Mouse (Mus musculus) embryonic fibroblast, embryonic 13.5 days (primary cell): ENCODE results near the gene Sprr2i. TPM values are rescaled to one million over a fixed set of nuclear protein-coding genes. Genes with fewer than 3 reads are reported as not detected.

ENCODE experiments used
- H3K27ac ChIP-seq: 2 replicates; pipeline ENCODE4 v1.5.1; 2012; ENCODE audit warnings: low read length, control low read depth, inconsistent platforms; ENCODE audit not compliant: insufficient read depth
- H3K4me1 ChIP-seq: 2 replicates; pipeline ENCODE4 v1.6.1; 2011; ENCODE audit warnings: low read length; ENCODE audit not compliant: control insufficient read depth, insufficient read depth
- H3K4me3 ChIP-seq: 2 replicates; pipeline ENCODE4 v1.5.1; 2011; ENCODE audit warnings: mild to moderate bottlenecking, control low read depth, low read length; ENCODE audit not compliant: insufficient read depth
- CTCF ChIP-seq: IDR thresholded peaks from 2 replicates; pipeline ENCODE4 v1.5.1; 2011; ENCODE audit warnings: mild to moderate bottlenecking, control low read depth, low read length, moderate library complexity, borderline replicate concordance; ENCODE audit not compliant: insufficient read depth
- POLR2A ChIP-seq: IDR thresholded peaks from 2 replicates; pipeline ENCODE4 v1.6.1; 2011; ENCODE audit warnings: low read depth, mild to moderate bottlenecking, control low read depth, low read length, moderate library complexity
- polyA plus RNA-seq: library from polyadenylated mRNA; stranded (reverse); fragments of >200 nt; gene quantifications from 2 replicates; pipeline ENCODE4 v1.2.4, GENCODE M21; 2011; ENCODE audit warnings: low read depth; ENCODE audit not compliant: missing spikeins, insufficient read length

Sprr2i gene
- polyA plus RNA-seq, 1 experiment: not detected

GRCm38 (mm10) chr3:92440177-92440576 lies 32.4 kb downstream of the Sprr2i start:
- H3K27ac ChIP-seq: no peak overlapping the region
- no peak for TF ChIP-seq POLR2A
- TF ChIP-seq CTCF: no peak
- no peaks in the 10 kb centered on the region for H3K4me1 ChIP-seq
- H3K4me3 ChIP-seq: no peak overlapping the region

- no peak overlapping the region for H3K4me3 ChIP-seq
- no peak overlapping the region for H3K27ac ChIP-seq
- no peaks in the 10 kb centered on the region; the same call in 1 of the 2 replicates for H3K4me1 ChIP-seq
- no peak for TF ChIP-seq POLR2A
- TF ChIP-seq CTCF: no peak
These were observed 47.4 kb downstream of the Sprr2i start for GRCm38 (mm10) chr3:92455151-92455550.

DNA sequence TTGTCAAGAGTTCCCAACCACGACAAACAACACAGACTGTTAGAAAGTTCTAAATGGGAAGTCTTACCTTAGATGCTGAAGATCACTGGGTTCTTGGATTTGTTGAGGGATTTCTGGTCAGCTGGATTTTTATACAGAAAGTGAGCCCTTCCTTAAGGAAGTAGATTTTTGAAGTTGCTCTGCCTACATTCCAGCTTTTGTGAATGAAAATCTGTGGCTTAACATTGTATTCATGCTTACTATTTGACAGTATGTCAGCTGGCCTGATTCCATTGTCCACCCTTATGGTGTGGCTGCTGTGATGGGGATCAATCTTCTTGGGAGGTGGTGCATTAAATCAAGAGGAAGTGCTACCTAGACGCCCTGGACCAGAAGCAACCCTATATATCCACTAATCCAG lies 50.8 kb downstream of the Sprr2i start, which contains the start of gene Sprr3:
Gene Sprr3 (minus strand): TSS at position 101 of the 400 bp plus-strand sequence.
- TF ChIP-seq CTCF (no peak), POLR2A (no peak)
- H3K4me3 ChIP-seq: no peak within 1 kb of the TSS
- no peaks in the 10 kb centered on the region; the same call in 1 of the 2 replicates for H3K4me1 ChIP-seq
- no peak within 1 kb of the TSS for H3K27ac ChIP-seq

Other genes with a start within 250 kb of the Sprr2i start
- not detected in 2 replicates for gene Sprr2a1, start 192.2 kb upstream of the Sprr2i start, polyA plus RNA-seq
- gene Sprr2a2, start 192.1 kb upstream of the Sprr2i start, polyA plus RNA-seq: not detected in 2 replicates
- not detected in 2 replicates for gene Sprr2a3, start 122.6 kb upstream of the Sprr2i start, polyA plus RNA-seq
- gene Sprr2b, start 91.4 kb upstream of the Sprr2i start, polyA plus RNA-seq: not detected in 2 replicates
- gene Sprr2d, start 68.9 kb upstream of the Sprr2i start, polyA plus RNA-seq: not detected in 2 replicates
- gene Sprr2e, start 55.8 kb upstream of the Sprr2i start, polyA plus RNA-seq: not detected in 2 replicates
- not detected in 2 replicates for gene Sprr2f, start 42.8 kb upstream of the Sprr2i start, polyA plus RNA-seq
- gene Sprr2h, start 22.3 kb upstream of the Sprr2i start, polyA plus RNA-seq: not detected in 2 replicates
- not detected in 2 replicates for gene Sprr2j-ps, start 10.1 kb downstream of the Sprr2i start, polyA plus RNA-seq
- gene Gm9774, start 21.4 kb downstream of the Sprr2i start, polyA plus RNA-seq: 25.6 and 29.8 TPM in 2 replicates
- 13.2 and 40.5 TPM in 2 replicates for gene Sprr2k, start 24.6 kb downstream of the Sprr2i start, polyA plus RNA-seq
- gene Sprr1b, start 30.8 kb downstream of the Sprr2i start, polyA plus RNA-seq: not detected in 2 replicates
- 0.42 TPM in 1 of 2 replicates, not detected in the other for gene Sprr3, start 50.7 kb downstream of the Sprr2i start, polyA plus RNA-seq
- 1.7 TPM in 1 of 2 replicates, not detected in the other for gene Sprr1a, start 77.9 kb downstream of the Sprr2i start, polyA plus RNA-seq
- gene Sprr4, start 92.5 kb downstream of the Sprr2i start, polyA plus RNA-seq: not detected in 2 replicates
- not detected in 2 replicates for gene 2310046K23Rik, start 126.5 kb downstream of the Sprr2i start, polyA plus RNA-seq
- gene Ivl, start 165.7 kb downstream of the Sprr2i start, polyA plus RNA-seq: 0.25 TPM in 1 of 2 replicates, not detected in the other
- not detected in 2 replicates for gene Smcp, start 181.0 kb downstream of the Sprr2i start, polyA plus RNA-seq
- gene 2210017I01Rik, start 199.5 kb downstream of the Sprr2i start, polyA plus RNA-seq: not detected in 2 replicates
- not detected in 2 replicates for gene Lce6a, start 213.7 kb downstream of the Sprr2i start, polyA plus RNA-seq
- gene Lce1a1, start 240.3 kb downstream of the Sprr2i start, polyA plus RNA-seq: not detected in 2 replicates
- not detected in 2 replicates for gene Lce1b, start 248.9 kb downstream of the Sprr2i start, polyA plus RNA-seq